Mouse (Mus musculus): ENCODE measurements at regions not wholly inside any gene's neighbourhood (a gene's known extent, or its start where the extent isn't known, plus 50 kb on each side); places are given as distances from the start of the nearest gene placed in this dataset.

DNA sequence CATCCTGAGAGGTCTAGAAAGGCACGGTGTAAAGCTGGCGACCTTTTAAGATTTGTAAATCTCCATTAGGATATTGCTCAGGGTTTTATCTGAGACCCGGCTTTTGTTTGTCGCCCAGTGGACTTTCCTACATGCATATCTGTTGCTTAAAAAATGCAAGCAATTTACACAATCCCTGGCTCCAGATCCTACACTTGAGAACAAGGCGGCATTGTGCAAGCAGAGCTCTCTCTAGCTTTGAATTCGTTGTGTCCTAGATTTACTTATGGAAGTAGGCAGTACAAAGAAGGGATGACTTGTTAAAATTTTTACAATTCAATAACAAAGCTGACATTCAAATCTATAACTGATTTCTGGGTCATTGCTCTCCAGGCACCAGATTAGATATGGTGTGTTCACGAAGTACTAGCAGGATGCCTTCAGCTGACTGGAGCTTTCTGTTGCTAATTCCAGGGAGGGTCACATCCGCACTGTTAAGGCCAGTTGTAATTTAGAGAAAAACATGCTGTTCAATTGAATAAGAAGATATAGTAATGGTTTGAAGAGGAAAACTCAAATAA is 62.2 kb upstream of the Teddm2 start:
- no peaks in the 10 kb centered on the region for H3K36me3 ChIP-seq

GRCm38 (mm10) chr1:153963744-153964342 is 63.8 kb upstream of the Teddm2 start:
- Histone ChIP-seq H3K27me3 (replicated peaks) (no peaks in the 10 kb centered on the region), H3K9me3 (replicated peaks) (no peaks in the 10 kb centered on the region), H3K9ac (no peak overlapping the region), H3K4me3 (no peak overlapping the region), H3K27ac (ENCODE audit: poor library complexity, severe bottlenecking) (no peak overlapping the region), H3K4me2 (no peak overlapping the region), H3K36me3 (no peaks in the 10 kb centered on the region), H3K4me1 (replicated peaks) (peaks cover 6% of the 10 kb centered on the region; the same call in 1 of the 2 replicates)
- WGBS = 66% methylated on average over 9 of the region's 9 CpGs
- no peak for ATAC-seq (ENCODE audit: insufficient number of reproducible peaks, low FRiP score)

More for the DNA sequence above, 62.2 kb upstream of the Teddm2 start:
- Histone ChIP-seq H3K4me3 (no peak overlapping the region), H3K4me2 (peak overlapping the region; percentile 49), H3K27me3 (replicated peaks) (no peaks in the 10 kb centered on the region), H3K9me3 (replicated peaks) (no peaks in the 10 kb centered on the region), H3K9ac (no peak overlapping the region), H3K4me1 (replicated peaks) (peaks cover 6% of the 10 kb centered on the region; the same call in 1 of the 2 replicates), H3K27ac (ENCODE audit: poor library complexity, severe bottlenecking) (peak overlapping the region; percentile 1; the same call in 1 of the 2 replicates)
- no peak for ATAC-seq (ENCODE audit: insufficient number of reproducible peaks, low FRiP score)
- 20% methylated on average over 8 of the region's 8 CpGs for WGBS

DNA sequence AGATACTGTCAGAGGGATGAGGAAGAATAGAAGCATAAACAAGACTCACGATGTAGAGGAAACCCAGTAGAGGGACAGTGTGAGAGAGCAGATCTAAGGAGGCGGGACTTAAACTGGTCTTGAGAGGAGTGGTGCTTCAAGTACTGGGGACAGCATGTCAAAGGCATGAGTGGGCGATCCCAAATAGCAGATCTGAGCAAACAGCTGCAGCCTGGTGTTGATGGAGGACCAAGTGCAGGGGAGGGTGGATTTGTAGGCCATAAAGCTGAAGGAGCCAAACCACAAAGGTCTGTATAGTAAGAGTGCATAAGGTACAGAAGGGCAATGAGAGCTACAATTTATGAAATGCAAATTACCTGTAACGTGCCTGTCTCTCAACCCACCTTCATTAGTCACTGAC is 69.4 kb upstream of the Teddm2 start:
- Histone ChIP-seq H3K9me3 (replicated peaks) (no peaks in the 10 kb centered on the region), H3K27me3 (replicated peaks) (no peaks in the 10 kb centered on the region), H3K9ac (no peak overlapping the region), H3K4me2 (no peak overlapping the region), H3K4me1 (replicated peaks) (no peaks in the 10 kb centered on the region), H3K27ac (ENCODE audit: poor library complexity, severe bottlenecking) (no peak overlapping the region), H3K36me3 (no peaks in the 10 kb centered on the region), H3K4me3 (no peak overlapping the region)
- WGBS = 73% methylated on average over 4 of the region's 4 CpGs
- no peak for ATAC-seq (ENCODE audit: insufficient number of reproducible peaks, low FRiP score)

DNA sequence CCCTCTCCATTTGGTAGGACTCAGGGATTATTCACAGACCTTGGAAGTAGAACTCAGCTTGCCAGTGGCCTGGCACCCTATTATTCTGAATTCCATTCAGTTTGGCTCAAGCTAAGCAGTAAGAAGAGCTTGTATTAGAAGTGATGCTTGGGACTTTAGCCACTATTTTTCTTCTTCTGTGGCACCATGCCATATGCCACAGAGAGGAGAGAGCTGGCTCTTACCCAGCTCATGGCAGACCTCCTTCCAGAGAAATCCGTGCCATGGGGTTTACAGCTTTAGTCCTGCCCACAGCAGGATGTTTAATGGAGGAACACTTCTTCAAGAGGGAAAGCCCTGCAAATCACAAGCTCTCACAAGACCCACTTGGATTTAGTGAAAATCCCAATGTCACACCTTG is 74.3 kb upstream of the Teddm2 start:
- H3K27ac ChIP-seq (ENCODE audit: poor library complexity, severe bottlenecking) = no peak overlapping the region
- no peaks in the 10 kb centered on the region for H3K4me1 ChIP-seq (replicated peaks)
- H3K36me3 ChIP-seq = no peaks in the 10 kb centered on the region
- 70% methylated on average over 1 of the region's 1 CpGs for WGBS
- H3K27me3 ChIP-seq (replicated peaks) = no peaks in the 10 kb centered on the region
- H3K4me2 ChIP-seq = no peak overlapping the region
- no peak for ATAC-seq (ENCODE audit: insufficient number of reproducible peaks, low FRiP score)
- H3K4me3 ChIP-seq = no peak overlapping the region
- no peak overlapping the region for H3K9ac ChIP-seq
- no peaks in the 10 kb centered on the region for H3K9me3 ChIP-seq (replicated peaks)

GRCm38 (mm10) chr1:153977963-153978726 is 78.1 kb upstream of the Teddm2 start:
- Histone ChIP-seq H3K27me3 (replicated peaks) (no peaks in the 10 kb centered on the region), H3K4me1 (replicated peaks) (peaks cover 9% of the 10 kb centered on the region), H3K9me3 (replicated peaks) (no peaks in the 10 kb centered on the region), H3K9ac (no peak overlapping the region), H3K36me3 (no peaks in the 10 kb centered on the region), H3K27ac (ENCODE audit: poor library complexity, severe bottlenecking) (no peak overlapping the region), H3K4me3 (no peak overlapping the region), H3K4me2 (no peak overlapping the region)
- no peak for ATAC-seq (ENCODE audit: insufficient number of reproducible peaks, low FRiP score)
- WGBS = 68% methylated on average over 5 of the region's 5 CpGs

DNA sequence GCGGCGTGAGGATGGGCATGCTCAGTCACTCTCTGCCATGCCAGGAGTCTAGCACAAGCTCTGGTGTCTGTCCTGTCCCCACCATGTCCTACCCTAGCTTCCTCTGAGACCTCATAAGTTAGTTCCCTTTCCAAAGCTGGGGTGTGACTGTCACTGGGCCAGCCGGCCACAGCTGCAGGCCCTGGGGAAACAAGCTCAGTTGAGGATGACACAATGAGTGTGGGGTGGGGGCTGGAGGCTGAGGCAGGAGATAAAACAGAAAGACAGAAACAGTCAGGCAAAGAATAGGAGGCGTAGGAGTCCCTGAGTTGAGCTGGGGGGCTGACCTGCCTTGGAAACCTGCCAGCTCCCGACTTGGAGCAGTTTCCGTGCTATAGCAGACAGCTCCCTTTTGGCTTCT is 80.9 kb upstream of the Teddm2 start:
- WGBS = 40% methylated on average over 6 of the region's 6 CpGs

GRCm38 (mm10) chr1:153985595-153985994 is 85.6 kb upstream of the Teddm2 start:
- WGBS = 88% methylated on average over 5 of the region's 5 CpGs

More for the DNA sequence above, 80.9 kb upstream of the Teddm2 start:
- Histone ChIP-seq H3K4me1 (replicated peaks) (peaks cover 9% of the 10 kb centered on the region), H3K27ac (ENCODE audit: poor library complexity, severe bottlenecking) (no peak overlapping the region), H3K9ac (no peak overlapping the region), H3K4me3 (no peak overlapping the region), H3K36me3 (no peaks in the 10 kb centered on the region), H3K4me2 (no peak overlapping the region), H3K9me3 (replicated peaks) (no peaks in the 10 kb centered on the region), H3K27me3 (replicated peaks) (no peaks in the 10 kb centered on the region)
- 0 out of 2 replicates have a peak, but pooled peaks have one; percentile 25 for ATAC-seq (ENCODE audit: insufficient number of reproducible peaks, low FRiP score)

DNA sequence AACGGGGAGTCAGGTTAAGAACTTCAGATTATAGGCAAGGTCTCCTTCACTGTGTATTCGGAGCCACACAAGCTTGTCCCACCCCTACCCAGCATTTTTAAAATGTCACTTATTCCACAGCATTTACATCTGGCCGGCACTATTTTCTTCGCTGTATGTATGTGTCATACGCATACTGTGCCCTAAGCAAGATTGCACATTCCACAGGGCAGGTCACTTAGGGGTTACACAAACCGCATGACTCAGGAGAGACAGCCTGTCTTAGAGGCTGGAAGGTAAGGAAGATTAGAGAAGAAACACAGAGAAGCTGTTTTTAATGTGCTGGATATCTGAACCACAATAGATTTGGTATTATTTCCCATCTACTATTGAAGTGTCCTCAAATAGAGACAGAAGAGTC is 86.6 kb upstream of the Teddm2 start:
- Histone ChIP-seq H3K4me1 (replicated peaks) (peaks cover 3% of the 10 kb centered on the region), H3K9me3 (replicated peaks) (peaks cover 2% of the 10 kb centered on the region; the same call in 1 of the 2 replicates), H3K9ac (no peak overlapping the region), H3K4me3 (no peak overlapping the region), H3K4me2 (no peak overlapping the region), H3K27ac (ENCODE audit: poor library complexity, severe bottlenecking) (no peak overlapping the region), H3K27me3 (replicated peaks) (no peaks in the 10 kb centered on the region), H3K36me3 (no peaks in the 10 kb centered on the region)
- no peak for ATAC-seq (ENCODE audit: insufficient number of reproducible peaks, low FRiP score)
- 61% methylated on average over 6 of the region's 6 CpGs for WGBS

More at GRCm38 (mm10) chr1:153985595-153985994, 85.6 kb upstream of the Teddm2 start:
- Histone ChIP-seq H3K4me2 (no peak overlapping the region), H3K27ac (ENCODE audit: poor library complexity, severe bottlenecking) (no peak overlapping the region), H3K36me3 (no peaks in the 10 kb centered on the region), H3K9ac (no peak overlapping the region), H3K27me3 (replicated peaks) (no peaks in the 10 kb centered on the region), H3K4me3 (no peak overlapping the region), H3K9me3 (replicated peaks) (peaks cover 2% of the 10 kb centered on the region; the same call in 1 of the 2 replicates), H3K4me1 (replicated peaks) (peaks cover 11% of the 10 kb centered on the region)
- ATAC-seq (ENCODE audit: insufficient number of reproducible peaks, low FRiP score) = no peak

- no peak overlapping the region for H3K4me2 ChIP-seq
- peaks cover 2% of the 10 kb centered on the region; the same call in 1 of the 2 replicates for H3K9me3 ChIP-seq (replicated peaks)
- no peaks in the 10 kb centered on the region for H3K27me3 ChIP-seq (replicated peaks)
- WGBS = 70% methylated on average over 2 of the region's 2 CpGs
- no peaks in the 10 kb centered on the region for H3K36me3 ChIP-seq
- ATAC-seq (ENCODE audit: insufficient number of reproducible peaks, low FRiP score) = no peak
- no peak overlapping the region for H3K27ac ChIP-seq (ENCODE audit: poor library complexity, severe bottlenecking)
- H3K4me3 ChIP-seq = no peak overlapping the region
- no peak overlapping the region for H3K9ac ChIP-seq
- peaks cover 3% of the 10 kb centered on the region for H3K4me1 ChIP-seq (replicated peaks)
Measured at GRCm38 (mm10) chr1:153988297-153988696, 88.3 kb upstream of the Teddm2 start.

DNA sequence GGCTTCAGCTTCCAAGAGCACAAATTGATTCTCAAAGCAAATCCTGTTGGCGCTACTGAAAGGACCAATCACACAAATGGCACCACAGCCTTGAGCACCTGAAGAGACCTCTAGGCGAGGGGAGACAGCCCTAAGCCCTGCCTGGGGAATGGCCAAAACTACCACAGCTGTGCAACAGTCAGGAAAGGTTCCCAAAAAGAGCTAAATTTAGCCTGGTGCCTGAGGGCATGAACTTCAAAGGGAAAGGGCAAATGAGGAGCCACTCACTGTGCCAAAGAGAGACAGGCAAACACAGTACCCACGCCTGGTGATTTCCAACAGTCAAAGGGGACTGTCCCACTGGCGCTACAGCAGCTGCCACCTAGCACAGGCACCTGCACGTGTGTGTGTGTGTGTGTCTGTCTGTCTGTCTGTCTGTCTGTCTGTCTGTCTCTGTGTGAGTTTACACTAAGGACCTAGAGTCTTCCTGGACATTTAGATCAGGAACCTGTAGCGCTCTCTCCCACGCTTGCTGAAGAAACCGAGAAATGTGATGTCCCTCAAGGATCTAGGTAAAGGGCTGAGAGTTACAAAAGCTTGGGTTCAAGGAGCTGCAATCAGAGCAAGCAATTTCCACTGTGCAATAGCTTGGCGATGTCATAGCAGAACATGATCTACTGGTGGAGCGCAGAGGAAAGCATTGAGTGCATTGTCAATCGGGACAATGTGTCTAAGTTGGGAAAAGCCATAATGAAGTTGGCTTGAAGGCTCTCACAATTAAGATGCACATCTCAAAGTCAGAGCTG is 90.8 kb upstream of the Teddm2 start:
- peaks cover 2% of the 10 kb centered on the region; the same call in 1 of the 2 replicates for H3K9me3 ChIP-seq (replicated peaks)
- H3K27me3 ChIP-seq (replicated peaks) = no peaks in the 10 kb centered on the region
- no peak overlapping the region for H3K4me2 ChIP-seq
- peaks cover 3% of the 10 kb centered on the region for H3K4me1 ChIP-seq (replicated peaks)
- H3K4me3 ChIP-seq = no peak overlapping the region
- H3K9ac ChIP-seq = no peak overlapping the region
- H3K27ac ChIP-seq (ENCODE audit: poor library complexity, severe bottlenecking) = no peak overlapping the region
- no peak for ATAC-seq (ENCODE audit: insufficient number of reproducible peaks, low FRiP score)
- H3K36me3 ChIP-seq = no peaks in the 10 kb centered on the region
- 82% methylated on average over 11 of the region's 11 CpGs for WGBS

- ATAC-seq (ENCODE audit: insufficient number of reproducible peaks, low FRiP score) = no peak
- Histone ChIP-seq H3K9me3 (replicated peaks) (peaks cover 2% of the 10 kb centered on the region; the same call in 1 of the 2 replicates), H3K36me3 (no peaks in the 10 kb centered on the region), H3K9ac (no peak overlapping the region), H3K27ac (ENCODE audit: poor library complexity, severe bottlenecking) (no peak overlapping the region), H3K4me2 (no peak overlapping the region), H3K27me3 (replicated peaks) (no peaks in the 10 kb centered on the region), H3K4me1 (replicated peaks) (no peaks in the 10 kb centered on the region), H3K4me3 (no peak overlapping the region)
- WGBS = 48% methylated on average over 3 of the region's 3 CpGs
Measured at GRCm38 (mm10) chr1:153992466-153992865, 92.4 kb upstream of the Teddm2 start.
